Mouse (Mus musculus): ENCODE measurements around the gene Cryge.
A peak's percentile ranks its signal among the peaks of the same experiment; 100 is the strongest.

The Cryge gene

DNA sequence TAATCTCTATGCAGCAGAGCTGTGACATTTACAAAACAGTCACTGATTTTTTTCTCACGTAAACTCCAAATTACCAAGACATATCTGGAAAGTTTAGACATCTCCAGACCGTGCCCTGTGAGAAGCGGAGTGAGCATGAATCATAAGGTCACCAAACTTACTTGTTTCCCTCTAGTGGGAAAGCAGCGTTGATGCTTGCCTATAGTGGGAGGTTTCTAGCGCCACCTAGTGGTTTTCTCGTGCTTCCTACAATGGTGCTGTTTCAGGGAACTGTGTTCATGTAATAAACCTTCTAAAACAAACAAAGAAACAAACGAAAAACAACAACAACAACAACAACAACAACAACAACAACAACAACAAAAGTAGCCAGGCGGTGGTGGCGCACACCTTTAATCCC lies 40.8 kb downstream of the Cryge start:
- DNase-seq: peak; percentile 62

DNA sequence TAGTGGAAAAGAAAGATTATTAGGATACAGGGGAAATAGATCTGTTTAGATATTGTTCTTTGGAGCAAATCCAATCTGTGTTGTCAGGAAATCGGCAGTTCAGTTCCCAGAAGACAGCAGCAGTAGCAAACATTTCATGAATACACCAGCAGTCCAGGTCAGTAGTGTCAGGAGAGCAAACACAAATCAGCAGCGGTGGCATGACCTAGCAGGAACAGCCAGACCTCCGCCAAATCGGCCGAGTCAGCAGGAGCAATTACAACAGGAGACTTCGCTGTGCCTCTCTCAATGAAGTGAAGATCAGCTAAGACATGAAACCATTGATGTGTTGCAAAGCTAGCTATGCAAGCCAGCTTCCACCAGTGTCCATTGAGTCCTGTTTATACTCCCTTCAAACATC lies 45.4 kb downstream of the Cryge start:
- DNase-seq: no peak

DNA sequence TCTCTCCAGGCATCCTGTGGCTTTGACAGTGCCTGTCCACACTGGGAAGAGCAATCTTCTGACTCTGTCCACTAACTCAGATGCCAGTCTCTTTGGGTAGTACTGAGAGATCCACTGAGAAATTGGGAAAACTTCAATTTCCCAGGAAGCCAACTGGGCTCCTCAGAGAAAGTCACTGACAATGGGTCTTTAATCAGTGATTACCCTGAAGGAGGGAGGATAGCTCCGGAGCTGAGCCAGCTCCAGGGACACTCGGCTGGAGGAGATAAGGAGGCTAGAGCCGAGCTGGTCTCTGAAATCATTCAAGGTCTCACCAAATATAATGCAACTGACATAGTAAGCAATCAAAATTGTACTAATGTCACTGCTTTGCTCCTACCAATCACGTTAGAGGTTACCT lies 46.4 kb downstream of the Cryge start:
- no peak for DNase-seq

Data from cerebellum, adult 9-11 months (tissue).